Mouse (Mus musculus) frontal cortex, postnatal 10 days (tissue): Measurements from ENCODE around the gene Ifi35.
A peak's percentile ranks its signal among the peaks of the same experiment; 100 is the strongest.
"Not testable (repeated sequence)": the region's sequence is repeated elsewhere in the genome, so short reads cannot be mapped to it uniquely, and the experiment has no call there.

Experiments used
- DNase-seq, 2 experiments: peaks; one replicate each; pipeline ENCODE4 v3.0.0; 2022; ENCODE audit warnings: low spot score in 2 of 2, mixed read lengths in 1 of 2

The Ifi35 gene

DNA sequence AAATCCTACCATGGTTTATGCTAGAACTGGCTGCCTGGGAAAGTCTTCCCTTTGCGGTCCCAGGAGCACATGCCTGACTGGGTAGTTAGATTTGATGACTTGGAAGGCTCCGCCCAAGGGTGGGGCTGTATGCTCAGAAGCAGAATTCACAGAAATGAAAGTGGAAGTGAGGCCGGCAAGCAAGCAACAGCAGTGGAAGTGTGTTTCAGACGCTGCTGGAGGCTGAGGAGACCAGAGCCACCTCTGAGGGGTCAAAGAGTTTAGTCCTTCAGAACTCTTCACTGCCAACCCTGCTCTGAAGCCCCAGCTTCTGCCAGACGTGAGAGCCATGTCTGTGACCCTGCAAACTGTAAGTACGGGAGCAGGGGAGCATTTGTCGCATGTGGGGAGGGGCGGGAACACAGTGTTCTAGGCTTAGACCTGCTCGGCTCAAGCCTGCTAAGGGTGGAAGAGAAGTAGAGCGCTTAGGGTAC is at the start of gene Ifi35:
Ifi35 (plus strand) TSS at position 134 of the 473 bp plus-strand sequence.
- no peak for DNase-seq

DNA sequence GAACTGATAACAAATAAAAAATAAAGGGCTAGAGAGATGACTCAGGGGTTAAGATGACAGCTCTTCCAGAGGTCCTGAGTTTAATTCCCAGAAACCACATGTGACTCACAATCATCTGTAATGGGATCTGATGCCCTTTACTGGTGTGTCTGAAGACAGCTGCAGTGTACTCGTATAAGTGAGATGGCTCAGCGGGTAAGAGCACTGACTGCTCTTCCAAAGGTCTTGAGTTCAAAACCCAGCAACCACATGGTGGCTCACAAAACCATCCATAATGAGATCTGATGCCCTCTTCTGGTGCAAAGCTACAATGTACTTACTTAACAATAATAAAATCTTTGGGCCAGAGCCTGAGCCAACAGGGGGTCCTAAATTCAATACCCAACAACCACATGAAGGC is 32.9 kb upstream of the Ifi35 start:
- no peak for DNase-seq

DNA sequence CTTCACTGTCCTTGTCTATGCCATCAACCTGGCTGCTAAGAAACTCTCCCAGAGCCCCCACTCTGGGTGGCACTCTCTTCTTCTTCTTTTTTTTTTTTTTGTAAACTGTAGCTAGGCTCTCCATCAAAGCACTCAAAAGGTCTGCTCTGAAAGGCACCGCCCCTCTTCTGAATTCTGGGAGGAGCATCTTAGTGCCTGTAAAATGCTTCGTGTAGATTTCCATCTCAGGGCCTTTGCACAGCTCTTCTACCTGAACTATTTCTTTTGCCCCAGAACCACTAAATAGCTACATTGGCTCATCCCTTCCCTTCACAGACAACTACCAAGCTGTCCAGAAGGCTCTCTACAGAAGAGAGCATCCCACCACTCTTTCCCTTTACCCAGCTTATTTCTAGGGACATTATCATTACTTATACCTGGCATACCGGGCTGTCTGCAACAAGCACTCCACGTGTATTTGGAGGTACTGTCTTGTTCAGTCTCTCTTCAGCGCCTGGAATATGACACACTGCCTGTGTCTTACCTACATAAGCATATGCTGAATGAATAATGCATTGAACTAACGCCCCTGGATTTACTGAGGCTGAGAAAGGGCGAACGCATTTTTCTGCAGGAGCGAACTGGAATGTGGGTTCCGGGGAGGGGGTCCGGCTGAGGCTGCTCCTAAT is 31.6 kb upstream of the Ifi35 start:
- DNase-seq: no peak

DNA sequence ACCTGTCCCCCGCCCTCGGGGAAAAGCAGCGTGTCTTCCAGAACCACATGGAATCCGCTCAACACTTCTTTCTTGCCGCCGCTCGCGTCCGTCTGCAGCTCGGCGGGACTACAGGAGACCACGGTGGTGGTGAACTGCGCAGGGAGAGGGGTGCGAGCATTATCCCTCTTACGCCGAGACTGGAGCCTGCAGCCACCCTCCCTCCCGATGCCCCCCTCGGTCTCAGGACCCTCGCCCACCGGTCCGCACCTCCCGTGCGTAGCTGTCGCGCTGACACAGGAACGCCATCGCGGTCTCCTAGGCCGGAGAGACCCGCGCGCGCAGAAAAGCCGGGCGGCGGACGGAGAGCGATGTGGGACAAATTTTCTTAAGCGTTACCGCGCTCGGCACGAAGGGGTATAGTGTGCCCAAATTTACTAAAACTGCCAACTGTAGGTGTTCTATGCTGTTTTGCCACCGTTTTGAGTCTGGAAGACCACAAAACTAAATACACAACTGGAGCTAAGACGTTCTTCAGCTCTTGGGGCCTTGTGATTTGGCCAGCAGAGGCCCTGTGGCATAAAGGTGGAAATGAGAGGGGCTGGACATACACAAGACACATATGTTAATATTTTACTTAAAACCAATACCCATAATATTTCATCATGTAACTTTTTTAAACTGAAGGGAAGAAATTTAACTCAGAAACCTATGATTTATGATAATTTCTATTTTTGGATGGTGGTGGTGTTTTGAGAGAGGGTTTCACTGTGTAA is 30.9 kb upstream of the Ifi35 start, which contains the start of gene Aarsd1:
Aarsd1 (minus strand) TSS at position 515 of the 755 bp plus-strand sequence.
- peak; percentile 71 to 86 for DNase-seq

DNA sequence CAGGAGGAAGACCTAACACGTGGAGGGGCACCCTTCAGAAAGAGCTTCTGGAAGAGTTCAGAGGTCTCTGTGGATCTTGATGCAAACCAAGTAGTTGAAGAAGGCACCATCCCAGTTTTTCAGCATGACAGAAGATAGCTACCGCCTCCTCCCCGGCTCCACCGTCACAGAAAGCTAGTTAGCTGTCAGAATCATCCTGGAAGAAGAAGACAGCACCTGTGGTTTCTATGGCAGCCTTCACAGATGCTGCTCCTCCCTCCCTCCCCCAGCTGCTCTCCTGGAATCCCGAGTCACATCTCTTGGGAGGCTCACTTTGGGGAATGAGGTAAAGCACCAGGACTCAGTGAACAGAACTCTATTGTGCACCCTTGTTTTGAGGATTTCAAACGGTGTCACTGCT is 29.2 kb upstream of the Ifi35 start:
- DNase-seq: peak; percentile 32 to 55

DNA sequence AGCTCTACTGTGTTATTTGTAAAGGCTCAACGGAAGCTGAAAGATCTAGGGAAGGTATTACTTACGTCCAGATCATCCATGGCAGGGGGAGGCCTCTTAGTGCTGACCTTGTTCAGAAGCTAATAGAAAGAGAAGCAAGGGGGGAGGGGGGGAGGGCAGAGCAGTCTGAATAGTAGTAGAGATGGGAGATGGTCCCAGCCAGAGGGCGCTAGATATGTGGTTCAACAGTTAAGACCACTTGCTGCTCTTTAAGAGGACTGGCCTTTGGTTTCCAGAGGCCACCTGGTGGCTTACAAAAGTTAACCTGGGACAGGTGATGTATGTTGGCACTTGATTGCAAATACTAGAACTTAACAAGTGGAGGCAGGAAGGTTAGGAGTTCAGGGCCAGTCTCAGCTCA is 28.6 kb upstream of the Ifi35 start:
- DNase-seq: no peak

DNA sequence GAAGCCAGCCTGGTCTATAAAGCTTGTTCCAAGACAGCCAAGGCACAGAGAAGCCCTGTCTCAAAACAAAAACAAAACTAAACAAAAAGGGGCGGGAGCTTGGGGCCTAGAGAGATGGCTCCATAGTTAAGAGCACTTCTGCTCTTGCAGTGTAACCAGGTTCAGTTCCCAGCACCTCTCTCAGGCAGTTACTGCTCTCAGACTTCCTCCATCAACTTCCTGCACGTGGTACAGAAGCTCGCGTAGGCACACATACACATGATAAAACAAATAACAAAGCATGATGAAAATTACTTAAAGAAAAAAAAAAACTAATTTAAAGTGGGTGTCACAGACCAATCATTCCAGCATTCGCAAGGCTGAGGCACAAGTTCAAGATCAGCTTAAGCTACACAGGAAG is 28.1 kb upstream of the Ifi35 start:
- DNase-seq: no peak

DNA sequence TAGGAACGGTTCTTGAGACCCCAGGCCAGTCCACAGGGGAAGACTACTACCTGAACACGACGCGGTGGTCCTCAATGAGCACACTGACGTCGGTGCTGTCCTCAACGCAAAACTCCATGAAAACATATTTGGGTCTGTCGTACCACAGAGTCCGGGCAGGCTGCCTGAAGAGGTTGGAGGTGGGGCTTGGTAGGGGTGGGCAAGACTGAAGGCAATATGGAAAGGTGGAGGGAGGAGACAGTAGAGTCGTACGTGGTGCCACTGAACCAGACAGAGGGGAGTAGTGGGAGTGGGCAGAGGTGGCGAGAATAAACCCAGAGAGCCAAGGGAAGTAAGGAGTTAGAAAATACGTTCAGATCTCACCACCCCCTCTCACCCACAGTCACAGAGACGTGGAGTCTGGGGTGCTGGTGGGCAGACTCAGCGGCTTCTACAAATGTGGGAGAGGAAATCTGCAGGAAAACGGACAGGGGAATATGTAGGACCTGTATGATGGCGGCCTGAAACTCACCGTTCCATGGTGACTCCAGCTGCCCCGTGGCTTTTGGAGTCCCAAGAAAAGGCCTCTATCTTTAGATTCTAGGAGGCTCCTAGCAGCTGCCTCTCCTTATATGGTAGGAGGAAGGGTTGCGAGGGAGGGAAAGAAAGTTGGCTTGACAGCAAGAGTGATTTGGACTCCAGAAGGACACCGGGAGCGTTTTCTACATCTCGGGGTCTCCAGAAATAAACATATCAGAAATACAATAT is 23.9 kb upstream of the Ifi35 start, which contains the start of gene Gm27029:
Gm27029 (minus strand) TSS at position 692 of the 747 bp plus-strand sequence.
- DNase-seq: peak in 1 of 2 experiments; percentile 24

DNA sequence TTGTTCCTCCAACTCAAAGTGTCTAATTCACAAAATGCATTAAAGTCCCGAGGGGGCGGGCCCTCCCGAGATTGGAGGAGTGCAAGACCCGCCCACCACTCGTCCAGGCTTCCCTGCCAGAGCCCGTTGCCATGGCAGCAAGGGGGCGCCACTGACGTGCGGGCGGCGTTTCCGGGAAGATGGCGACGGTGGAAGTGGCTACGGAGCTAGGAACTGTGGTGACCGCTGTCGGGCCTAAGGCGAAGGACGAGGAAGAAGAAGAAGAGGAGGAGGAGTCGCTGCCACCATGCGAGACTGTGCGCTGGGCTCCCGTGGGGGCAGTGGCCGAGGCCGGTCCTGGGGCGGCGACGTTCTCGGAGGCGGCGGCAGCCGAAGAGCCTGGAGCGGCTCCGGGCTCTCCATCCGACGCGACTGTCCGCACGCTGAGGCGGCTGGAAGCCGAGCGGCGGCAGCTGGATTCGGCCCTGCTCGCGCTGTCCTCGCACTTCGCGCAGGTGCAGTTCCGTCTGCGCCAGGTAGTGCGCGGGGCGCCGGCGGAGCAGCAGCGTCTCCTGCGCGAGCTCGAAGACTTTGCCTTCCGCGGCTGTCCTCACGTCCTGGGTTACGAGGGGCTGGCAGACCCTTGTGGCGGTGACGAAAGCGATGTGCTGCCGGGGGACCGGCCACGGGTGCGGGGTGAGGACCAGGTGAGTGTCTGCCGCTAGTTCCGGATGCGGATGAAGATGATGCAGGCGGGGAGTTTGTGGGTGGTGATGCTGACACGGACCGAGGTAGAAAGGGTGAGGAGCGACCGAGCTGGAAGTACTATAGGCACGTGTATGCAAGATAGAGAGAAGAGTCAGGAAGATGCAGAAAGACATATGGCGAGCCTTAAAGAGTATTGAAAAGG is 23.0 kb upstream of the Ifi35 start, which contains the start of the genes Rundc1 and Ptges3l:
Rundc1 (plus strand) TSS at position 161 of the 889 bp plus-strand sequence.
Ptges3l (minus strand) TSS at position 409 of the 889 bp plus-strand sequence.
- DNase-seq: peak; percentile 94 to 98

DNA sequence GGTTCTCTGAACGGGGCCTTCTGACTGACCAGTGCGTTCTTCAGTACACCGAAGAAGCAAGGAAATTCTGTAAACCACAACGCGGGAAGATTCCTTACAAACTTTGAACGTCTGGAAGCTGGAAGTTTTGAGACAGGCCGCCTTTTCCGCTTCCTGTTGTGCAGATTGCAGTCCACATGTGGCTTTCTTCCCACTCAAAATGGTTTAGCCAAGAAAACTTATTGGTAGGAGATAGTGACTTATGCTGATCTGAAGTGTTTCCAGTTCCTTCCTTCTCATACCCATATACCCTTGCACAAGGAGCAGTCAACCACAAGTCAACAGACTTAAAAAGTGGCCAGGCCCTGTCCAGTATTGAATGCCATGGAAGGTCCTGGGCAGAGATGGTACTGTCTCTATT is 22.0 kb upstream of the Ifi35 start:
- no peak for DNase-seq

DNA sequence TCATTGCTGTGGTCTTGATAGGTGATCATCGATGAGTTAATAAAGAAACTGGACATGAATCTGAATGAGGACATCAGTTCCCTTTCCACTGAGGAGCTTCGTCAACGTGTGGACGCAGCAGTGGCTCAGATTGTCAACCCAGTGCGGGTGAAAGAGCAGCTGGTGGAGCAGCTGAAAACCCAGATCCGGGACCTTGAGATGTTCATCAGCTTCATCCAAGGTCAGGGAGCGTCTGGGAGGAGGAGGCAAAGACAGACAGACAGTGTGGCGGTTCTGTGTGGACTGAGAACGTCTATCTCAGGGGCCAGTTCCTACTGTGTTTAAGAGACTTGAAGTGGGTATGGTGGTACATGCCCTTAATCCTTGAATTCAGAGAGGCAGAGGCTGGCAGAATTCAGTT is 16.9 kb upstream of the Ifi35 start:
- DNase-seq: no peak

DNA sequence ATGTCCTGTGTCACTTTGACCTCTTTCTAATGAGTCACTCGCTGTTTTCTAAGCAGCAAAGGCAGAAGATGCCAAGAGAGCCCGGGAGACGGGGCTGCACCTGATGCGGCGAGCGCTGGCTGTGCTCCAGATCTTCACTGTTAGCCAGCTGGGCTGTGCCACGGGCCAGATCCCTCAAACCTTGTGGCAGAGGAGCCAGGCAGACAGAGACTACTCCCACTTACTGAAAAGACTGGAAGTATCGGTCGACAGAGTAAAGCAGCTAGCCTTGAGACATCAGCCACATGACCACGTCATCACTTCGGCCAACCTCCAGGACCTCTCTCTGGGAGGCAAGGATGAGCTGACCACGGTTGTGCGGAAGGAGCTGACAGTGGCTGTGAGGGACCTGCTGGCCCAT is 14.8 kb upstream of the Ifi35 start:
- no peak for DNase-seq

DNA sequence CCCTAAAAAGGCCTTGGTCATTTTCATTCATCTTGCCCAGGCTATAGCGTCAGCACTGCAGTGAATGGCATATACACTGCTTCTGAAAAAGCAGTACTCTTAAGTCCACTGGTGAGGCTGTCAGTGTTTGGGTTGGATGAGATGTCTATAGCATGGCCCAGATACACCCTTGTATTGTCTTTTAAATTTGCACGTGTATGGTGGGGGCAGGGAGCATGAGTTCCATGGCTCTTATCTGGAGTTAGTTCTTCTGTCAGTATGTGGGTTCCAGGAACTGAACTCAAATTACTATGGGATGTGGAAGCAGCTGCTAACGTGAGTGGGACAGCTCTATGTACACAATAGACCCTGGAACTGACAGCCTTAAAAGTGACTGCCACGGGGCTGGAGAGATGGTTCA is 12.4 kb upstream of the Ifi35 start:
- DNase-seq: no peak

DNA sequence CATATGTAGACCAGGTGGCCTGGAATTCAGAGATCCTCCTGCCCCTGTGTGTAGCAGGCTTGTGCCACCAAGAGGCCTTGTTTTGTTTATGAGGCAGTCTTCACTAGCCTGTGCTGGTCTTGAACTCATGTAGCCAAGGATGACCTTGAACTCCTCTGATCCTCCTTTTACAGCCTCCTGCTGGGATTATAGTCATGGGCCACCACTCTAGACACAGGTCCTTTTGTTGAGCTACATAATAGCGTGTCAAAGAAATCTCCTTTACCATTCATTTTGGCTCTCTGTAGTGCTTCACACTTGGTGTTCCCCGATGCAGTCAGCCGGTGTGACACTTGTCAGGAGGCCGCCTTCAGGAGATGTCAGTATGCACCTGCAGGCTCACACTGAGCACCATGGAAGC is 11.3 kb upstream of the Ifi35 start:
- no peak for DNase-seq

DNA sequence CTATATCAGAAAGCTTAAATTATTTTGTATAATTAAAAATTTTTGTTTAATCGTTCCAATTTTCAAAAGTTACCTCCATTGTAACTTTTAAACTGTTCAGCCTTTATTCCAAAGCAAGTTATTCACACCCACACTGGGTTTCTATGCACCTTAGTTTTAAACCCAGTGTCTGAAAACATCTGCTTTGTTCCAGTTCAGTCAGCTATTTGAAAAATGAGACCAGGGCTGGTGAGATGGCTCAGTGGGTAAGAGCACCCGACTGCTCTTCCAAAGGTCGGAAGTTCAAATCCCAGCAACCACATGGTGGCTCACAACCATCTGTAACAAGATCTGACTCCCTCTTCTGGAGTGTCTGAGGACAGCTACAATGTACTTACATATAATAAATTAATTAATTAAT is 10.2 kb upstream of the Ifi35 start:
- DNase-seq: not testable (repeated sequence)

DNA sequence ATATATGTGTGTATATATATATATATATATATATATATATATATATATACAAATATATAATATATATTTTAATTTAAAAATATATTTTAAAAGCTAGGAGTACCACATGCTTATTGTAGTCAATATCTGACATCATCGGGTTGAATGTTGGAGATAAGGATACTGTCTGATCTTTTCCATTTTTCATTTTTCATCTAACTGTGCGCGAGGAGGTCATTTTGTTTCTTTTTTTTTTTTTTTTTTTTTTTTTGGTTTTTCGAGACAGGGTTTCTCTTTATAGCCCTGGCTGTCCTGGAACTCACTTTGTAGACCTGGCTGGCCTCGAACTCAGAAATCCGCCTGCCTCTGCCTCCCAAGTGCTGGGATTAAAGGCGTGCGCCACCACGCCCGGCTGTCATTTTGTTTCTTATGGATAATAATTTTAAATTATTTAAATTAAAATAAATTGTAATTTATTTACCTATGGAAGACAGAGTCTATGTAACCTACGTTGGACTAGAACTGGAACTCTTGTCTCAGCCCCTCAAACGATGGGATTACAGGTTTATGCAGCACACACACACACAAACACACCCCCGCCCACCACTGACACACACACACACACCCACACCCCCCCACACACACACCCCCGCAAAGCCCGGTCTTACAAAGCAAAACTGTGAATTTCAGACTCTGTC is 6.6 kb upstream of the Ifi35 start:
- not testable (repeated sequence) for DNase-seq

DNA sequence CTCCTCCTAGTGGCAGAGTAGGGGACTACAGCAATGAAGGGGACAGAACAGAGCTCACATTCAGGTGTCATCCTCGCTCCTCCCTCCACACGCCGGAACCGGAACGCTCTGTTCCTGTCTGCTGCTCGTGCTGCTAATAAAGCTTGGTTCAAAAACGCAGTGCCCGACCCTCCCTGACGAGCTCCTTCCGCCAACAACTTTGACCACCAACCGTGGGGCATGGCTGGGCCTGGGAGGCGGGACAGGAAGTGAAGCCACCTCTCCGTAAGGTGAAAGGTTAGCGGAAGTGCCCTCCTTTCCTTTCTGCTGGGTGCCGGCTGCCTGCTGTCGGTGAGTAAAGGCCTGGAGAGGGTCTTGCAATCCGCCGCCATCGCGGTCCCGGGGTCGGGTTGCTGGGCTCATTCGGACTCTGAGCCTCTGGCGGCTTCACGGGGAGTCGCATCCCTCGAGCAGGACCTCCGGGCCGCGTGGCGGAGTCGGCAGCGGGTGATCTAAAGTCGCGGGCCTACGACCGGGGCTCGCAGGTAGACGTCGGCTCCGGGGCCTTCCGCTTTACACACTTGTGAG is 6.0 kb upstream of the Ifi35 start, which contains the start of gene Rpl27:
Rpl27 (plus strand) TSS at position 172 of the 567 bp plus-strand sequence.
- DNase-seq: peak; percentile 97 to 98

DNA sequence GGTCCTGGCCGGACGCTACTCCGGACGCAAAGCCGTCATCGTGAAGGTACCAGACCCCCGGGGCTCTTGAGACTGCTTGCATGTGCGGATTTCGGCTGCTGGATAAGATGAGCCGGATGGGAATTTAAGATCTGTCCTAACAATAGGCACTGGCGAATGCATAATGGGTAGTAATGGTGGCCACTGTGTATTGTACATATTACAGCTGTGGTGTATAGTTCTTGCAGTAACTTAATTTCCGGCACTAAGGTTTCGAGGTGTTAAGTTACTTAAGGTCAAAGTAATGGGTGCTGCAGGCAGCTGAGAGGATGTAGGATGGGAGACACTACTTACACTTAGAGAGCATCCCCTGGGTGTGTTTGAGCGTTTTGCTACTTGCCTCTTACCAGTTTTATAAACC is 5.4 kb upstream of the Ifi35 start:
- no peak for DNase-seq

DNA sequence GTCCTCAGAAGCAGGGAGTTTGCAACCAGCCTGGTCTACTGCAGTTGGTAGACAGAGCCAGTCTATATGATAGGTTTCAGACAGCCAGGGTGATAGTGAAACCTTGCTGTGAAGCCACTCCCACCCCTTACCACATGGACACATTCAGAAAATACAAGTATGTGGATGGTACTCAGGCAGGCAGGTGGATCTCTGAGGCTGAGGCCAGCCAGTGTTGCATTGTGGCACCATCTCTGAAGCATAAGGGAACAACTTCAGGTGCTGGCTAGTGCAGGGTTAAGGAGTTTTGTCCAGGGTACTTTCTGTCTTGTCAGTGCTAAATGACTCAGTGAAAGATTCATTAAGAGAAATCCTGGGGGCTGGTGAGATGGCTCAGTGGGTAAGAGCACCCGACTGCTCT is 1.9 kb upstream of the Ifi35 start:
- no peak for DNase-seq

DNA sequence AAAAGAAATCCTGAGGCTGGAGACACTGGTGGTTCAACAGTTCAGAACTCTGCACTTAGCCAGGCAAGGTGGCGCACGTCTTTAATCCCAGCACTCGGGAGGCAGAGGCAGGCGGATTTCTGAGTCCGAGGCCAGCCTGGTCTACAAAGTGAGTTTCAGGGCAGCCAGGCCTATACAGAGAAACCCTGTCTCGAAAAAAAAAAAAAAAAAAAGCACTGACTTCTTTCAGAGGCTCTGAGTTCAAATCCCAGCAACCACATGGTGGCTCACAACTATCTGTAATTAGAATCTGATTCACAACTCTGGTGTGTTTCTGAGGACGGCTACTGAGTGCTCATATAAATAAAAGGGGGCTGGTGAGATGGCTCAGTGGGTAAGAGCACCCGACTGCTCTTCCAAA is 1.3 kb upstream of the Ifi35 start:
- DNase-seq: not testable (repeated sequence)
